Mouse (Mus musculus): Measurements from ENCODE around the gene Plekha4.

DNA sequence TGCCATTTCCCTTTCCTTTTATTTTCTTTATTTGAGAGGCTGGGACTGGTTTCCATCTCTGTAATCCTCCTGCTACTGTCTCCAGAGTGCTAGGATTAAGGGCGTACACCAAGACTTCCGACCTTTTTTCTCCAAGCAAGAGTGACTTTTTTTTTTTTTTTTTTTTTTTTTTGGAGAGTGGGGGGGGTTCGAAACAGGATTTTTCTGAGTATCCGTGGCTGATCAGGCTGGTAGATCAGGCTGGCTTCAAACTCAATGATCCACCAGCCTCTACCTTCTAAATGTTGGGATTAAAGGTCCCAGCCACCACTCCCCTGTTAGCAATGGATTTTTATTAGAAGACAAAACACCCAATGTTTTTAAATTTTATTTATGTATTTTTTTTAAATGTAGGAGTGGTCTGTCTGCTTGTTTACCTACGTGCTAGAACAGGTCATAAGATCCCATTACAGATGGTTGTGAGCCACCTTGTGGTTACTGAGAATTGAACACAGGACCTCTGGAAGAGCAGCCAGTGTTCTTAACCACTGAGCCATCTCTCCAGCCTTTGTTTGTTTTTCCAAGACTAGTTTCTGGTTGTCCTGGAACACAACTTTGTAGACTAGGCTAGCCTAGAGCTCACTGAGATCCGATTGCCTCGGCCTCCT is 467 bp downstream of the Plekha4 start:
- TF ChIP-seq CTCF (IDR thresholded peaks at IDR 0.05; ENCODE audit: borderline replicate concordance, control insufficient read depth, extremely low read depth, insufficient read depth, low read length, poor library complexity) (no peak), POLR2A (IDR thresholded peaks at IDR 0.05; ENCODE audit: control insufficient read depth, extremely low read depth, insufficient read depth, low read length, poor library complexity) (no peak)
